Mouse (Mus musculus) adrenal gland, adult 8-10 months (tissue): Measurements from ENCODE around the gene Parp6. TPM values are rescaled to one million over a fixed set of nuclear protein-coding genes. Genes with fewer than 3 reads are reported as not detected.

Experiments
- DNase-seq: peaks from one replicate; pipeline ENCODE4 v3.0.0; 2022
- total RNA-seq, 4 experiments: library from RNA; stranded (reverse); gene quantifications; 2 replicates each; pipeline ENCODE4 v1.2.4; 2022

The Parp6 gene
- total RNA-seq, 4 experiments from 2014 or later = 25.3 to 39.9 (median 33.0) TPM

GRCm38 (mm10) chr9:59656635-59657617 lies 39.8 kb downstream of the Parp6 start:
- DNase-seq = peak; percentile 63

GRCm38 (mm10) chr9:59658146-59658545 lies 41.1 kb downstream of the Parp6 start:
- DNase-seq = no peak

GRCm38 (mm10) chr9:59659036-59660026 lies 42.2 kb downstream of the Parp6 start:
- DNase-seq = peak; percentile 68

- peak; percentile 51 for DNase-seq
Observed at GRCm38 (mm10) chr9:59660421-59660820, 43.3 kb downstream of the Parp6 start.

- no peak for DNase-seq
Observed at GRCm38 (mm10) chr9:59661298-59661975, 44.4 kb downstream of the Parp6 start.

GRCm38 (mm10) chr9:59663226-59663625 lies 46.1 kb downstream of the Parp6 start:
- no peak for DNase-seq

- no peak for DNase-seq
Observed at GRCm38 (mm10) chr9:59663957-59664356, 46.9 kb downstream of the Parp6 start.

- no peak for DNase-seq
Observed at GRCm38 (mm10) chr9:59664664-59665256, 47.7 kb downstream of the Parp6 start.

- no peak for DNase-seq
Observed at GRCm38 (mm10) chr9:59666016-59666415, 48.9 kb downstream of the Parp6 start.

GRCm38 (mm10) chr9:59666813-59667212 lies 49.7 kb downstream of the Parp6 start:
- DNase-seq = no peak

GRCm38 (mm10) chr9:59667250-59667649 lies 50.2 kb downstream of the Parp6 start:
- DNase-seq = no peak

- DNase-seq = no peak
Observed at GRCm38 (mm10) chr9:59667904-59668303, 50.8 kb downstream of the Parp6 start.

- DNase-seq = no peak
Observed at GRCm38 (mm10) chr9:59668473-59668872, 51.4 kb downstream of the Parp6 start.

GRCm38 (mm10) chr9:59669172-59669571 lies 52.1 kb downstream of the Parp6 start:
- DNase-seq = no peak

GRCm38 (mm10) chr9:59672195-59672894 lies 55.3 kb downstream of the Parp6 start:
- no peak for DNase-seq

- DNase-seq = no peak
Observed at GRCm38 (mm10) chr9:59673427-59673826, 56.3 kb downstream of the Parp6 start.

GRCm38 (mm10) chr9:59675598-59675997 lies 58.5 kb downstream of the Parp6 start:
- no peak for DNase-seq

- DNase-seq = no peak
Observed at GRCm38 (mm10) chr9:59678313-59678712, 61.2 kb downstream of the Parp6 start.

GRCm38 (mm10) chr9:59679678-59680533 lies 62.8 kb downstream of the Parp6 start, which contains the start of gene Gramd2:
Gene Gramd2 (plus strand): TSS chr9:59680144.
- DNase-seq = peak; percentile 49

- DNase-seq = no peak
Observed at GRCm38 (mm10) chr9:59680534-59680875, 63.4 kb downstream of the Parp6 start.
